Mouse (Mus musculus): ENCODE measurements around the gene Olfr324.

Gene Olfr324

DNA sequence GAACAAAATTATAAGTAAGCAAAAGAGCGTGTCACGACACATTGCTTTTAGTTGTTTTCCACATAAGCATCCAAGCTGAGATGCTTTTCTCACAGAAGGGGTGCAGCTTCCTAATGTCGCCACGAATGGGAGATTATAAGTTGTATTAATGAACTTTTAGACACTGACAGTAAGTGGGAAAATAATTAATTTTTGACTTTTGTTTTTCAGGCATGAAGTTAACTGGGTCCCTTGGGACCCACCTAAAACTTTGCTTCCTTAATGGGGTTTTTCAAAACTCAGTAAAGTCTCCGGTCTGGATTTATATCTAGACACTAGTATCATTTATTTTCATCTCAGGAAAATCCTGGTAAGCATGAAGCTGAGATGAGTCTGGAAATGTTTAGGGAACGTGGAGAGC lies at the start of gene Olfr324:
TSS of gene Olfr324 (plus strand) at position 301 of the 400 bp plus-strand sequence.
- no peak for DNase-seq (ENCODE audit: low read depth, low spot score)

DNA sequence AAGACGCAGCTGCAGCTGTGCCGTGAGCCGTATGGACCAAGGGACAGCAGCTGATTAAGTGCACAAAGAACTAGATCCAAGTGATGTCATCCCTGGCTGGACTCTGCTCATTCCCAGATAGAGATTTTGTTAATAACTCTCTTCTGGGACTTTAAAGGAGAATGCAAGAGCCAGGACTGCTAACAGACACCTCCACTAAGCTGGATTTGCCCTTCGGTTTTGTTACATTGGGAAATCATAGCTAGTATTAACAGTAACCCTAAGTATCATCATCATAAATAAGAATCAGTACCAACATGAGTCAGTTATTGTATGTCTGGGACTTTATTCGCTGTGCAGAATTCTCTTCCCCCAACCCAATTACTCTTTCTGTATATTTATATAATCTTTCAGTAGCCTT lies 48.6 kb upstream of the Olfr324 start, which contains the start of gene Olfr329-ps:
TSS of gene Olfr329-ps (minus strand) at position 101 of the 400 bp plus-strand sequence.
- no peak for DNase-seq (ENCODE audit: low read depth, low spot score)

DNA sequence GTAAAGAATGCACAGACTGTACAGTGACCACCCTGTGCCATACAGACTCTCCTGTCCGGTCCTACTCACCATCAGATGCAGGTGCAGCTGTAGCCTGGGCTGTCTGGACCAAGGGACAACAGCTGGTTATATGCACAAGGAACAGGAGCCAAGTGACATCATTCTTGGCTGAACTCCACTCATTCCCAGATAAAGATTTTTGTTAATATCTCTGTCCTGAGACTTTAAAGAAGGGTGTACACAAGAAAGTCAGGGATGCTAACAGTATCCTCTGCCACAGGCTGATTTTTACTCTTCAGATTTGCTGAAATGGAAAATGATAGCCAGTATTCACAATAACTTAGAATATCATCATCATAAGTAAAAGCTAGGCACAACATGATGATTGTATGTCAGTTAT lies 39.4 kb upstream of the Olfr324 start, which contains the start of gene Olfr328:
TSS of gene Olfr328 (minus strand) at position 101 of the 400 bp plus-strand sequence.
- no peak for DNase-seq (ENCODE audit: low read depth, low spot score)

DNA sequence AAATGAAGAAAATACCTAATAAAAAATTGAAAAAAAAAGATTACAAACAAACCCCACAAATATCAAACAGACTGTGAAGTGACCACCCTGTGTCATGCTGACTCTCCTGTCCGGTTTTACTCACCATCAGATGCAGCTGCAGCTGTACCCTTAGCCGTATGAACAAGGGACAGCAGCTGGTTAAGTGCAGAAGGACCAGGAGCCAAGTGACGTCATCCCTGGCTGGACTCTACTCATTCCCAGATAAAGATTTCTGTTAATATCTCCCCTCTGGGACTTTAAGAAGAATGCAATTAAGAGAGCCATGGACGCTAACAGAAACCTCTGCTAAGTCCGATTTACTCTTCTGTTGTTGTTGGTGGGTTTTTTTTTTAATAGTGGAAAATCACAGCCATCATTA lies 24.5 kb upstream of the Olfr324 start, which contains the start of gene Olfr224:
TSS of gene Olfr224 (minus strand) at position 149 of the 400 bp plus-strand sequence.
- DNase-seq (ENCODE audit: low read depth, low spot score) = no peak

DNA sequence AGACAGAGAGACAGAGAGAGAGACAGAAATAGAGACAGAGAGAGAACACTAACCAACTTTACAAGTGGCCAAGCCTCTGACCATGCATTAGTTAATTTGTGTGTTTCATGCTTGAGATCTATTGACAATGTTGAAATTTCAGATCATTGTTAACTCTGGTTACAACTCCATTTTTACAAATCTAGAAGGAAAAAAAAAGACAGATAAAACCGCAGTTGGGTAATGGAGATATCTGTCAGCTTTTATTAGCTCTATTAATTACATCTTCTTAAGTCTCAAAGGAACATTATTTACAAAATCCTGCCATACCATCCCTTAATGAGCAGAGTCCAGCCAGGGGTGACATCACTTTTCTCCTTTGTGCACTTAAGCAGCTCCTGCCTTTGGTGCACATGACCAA lies 17.5 kb upstream of the Olfr324 start, which contains the start of gene Olfr325:
TSS of gene Olfr325 (plus strand) at position 301 of the 400 bp plus-strand sequence.
- DNase-seq (ENCODE audit: low read depth, low spot score) = no peak

DNA sequence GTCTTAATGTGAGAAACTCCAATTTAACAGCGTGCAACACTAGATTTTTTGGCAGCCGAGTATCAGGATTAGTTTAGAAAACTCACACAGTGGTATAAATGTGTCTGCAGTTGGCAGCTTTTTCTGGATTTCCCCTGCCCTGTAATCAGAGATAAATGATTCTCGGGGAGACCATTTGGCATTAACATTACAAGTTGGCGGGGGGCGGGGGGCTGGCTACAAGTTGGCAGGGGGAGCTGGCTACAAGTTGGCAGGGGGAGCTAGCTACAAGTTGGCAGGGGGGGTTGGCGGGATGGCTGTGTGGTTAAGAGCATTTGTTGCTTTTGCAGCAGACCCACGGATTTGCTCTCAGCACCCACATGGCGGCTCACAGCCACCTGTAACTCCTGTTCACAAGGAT lies 16.3 kb upstream of the Olfr324 start:
- DNase-seq (ENCODE audit: low read depth, low spot score) = no peak

DNA sequence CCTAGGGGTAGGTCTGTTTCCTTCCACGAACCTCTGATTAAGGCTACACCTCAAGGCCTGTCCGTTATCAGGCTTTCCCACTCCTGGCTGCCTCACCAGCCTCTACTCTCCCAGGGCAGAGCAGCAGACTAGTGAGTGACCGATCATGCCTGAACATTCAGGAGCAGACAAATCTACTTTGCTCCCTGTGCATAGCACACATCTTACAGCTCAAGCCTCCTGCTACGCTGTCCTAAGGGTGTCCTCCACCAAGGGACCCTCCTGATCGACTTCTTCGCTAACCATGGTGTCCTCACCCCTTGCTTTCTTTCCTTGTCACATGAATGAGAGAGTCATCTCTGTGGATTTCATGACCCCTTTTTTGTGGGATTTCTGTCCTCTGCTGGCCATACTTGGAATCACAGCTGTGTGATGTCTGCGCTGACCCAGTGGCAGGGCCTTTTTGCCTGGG lies 7.0 kb upstream of the Olfr324 start:
- peak; percentile 19 for DNase-seq (ENCODE audit: low read depth, low spot score)

DNA sequence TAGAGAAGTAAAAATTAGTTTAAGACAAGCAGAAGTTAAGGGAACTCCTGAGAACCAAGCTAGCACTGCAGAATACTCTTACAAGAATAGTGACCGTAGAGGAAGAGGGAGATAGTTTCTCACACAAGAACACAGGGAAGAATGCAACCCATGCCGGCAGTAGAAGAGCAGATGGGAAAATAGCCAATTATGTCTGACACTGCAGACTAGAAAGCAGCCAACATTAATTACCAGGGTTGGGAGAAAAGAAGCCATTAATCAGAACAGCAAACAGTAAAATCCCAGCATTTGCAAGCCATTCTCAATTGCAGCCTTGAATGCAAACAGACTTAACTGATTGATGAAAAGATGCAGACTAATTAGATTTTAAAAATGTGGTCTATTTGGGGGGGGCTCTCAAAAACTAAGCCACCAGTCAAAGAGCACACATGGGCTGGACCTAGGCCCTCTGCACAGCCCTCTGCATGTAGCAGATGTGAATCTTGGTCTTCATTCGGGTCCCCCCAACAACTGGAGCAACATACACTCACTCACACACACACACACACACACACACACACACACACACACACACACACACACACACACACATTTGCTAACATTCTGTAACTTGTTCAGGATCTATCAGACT lies 6.2 kb upstream of the Olfr324 start:
- DNase-seq (ENCODE audit: low read depth, low spot score) = no peak

DNA sequence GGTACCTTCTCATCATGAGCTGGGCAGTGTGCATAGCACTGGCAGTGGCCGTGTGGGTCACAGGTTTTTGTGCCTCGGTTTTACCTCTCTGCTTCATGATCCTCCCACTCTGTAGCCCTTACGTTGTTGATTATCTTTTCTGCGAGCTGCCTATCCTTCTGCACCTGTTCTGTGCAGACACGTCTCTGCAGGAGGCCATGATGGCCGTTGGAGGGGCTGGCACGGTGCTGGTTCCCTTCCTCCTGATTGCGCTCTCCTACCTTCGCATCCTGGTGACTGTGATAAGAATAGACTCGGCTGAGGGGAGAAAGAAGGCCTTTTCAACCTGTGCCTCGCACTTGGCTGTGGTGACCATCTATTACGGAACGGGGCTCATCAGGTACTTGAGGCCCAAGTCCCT lies 2.9 kb downstream of the Olfr324 start:
- DNase-seq (ENCODE audit: low read depth, low spot score) = no peak

DNA sequence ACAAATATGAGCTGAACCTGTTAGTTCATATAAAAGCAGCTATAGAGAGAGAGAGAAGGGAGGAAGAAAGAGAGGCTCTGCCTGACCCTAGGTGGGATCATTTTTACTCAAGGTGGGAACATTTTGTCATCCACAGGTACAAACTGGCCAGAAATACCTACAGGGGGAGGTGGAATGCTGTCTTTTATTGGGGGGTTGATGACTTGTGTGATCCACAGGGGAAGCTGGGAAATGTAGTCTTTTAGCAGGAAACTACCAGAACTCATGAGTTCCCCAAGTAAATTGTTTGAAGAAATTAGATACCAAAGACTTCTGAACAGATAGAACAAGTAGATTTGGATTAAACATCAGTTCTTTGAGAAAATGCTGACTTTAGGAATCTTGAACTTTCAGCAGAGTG lies 7.1 kb downstream of the Olfr324 start:
- DNase-seq (ENCODE audit: low read depth, low spot score) = no peak

DNA sequence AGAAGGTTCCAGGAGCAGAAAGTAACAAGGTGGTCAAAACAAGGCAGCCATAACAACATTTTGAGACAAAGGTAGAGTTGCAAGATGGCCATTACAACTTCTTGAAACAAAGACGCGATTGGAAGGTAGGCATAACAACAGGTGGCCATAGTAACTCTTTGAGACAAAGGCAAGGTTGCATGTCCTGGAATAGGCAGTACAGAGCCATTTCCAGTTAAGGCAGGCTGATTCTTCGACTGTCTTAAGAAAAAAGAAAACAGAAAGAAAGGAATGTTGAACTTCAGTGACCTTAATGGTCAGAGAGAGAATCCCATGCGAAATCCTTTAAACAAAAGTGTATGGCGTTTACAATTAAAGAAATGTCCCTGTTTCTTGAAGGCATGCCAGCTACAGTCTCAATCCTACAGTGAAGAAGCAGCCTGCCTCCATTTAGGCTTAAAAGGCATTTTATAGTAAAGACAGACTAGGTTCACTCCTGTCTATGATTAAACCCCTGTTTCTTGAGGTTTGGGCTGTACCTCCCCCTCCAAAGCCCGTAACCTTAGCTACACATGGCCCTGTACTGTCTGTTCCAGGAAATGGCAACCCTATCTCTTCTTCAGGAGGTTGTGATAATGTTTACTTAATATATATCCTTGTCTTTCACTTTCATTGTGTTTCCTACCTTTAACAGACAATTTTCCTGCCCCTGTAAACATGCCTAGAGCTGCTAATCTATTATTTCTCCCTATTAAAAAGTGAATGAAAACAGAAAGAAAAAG lies 8.1 kb downstream of the Olfr324 start:
- DNase-seq (ENCODE audit: low read depth, low spot score) = no peak

DNA sequence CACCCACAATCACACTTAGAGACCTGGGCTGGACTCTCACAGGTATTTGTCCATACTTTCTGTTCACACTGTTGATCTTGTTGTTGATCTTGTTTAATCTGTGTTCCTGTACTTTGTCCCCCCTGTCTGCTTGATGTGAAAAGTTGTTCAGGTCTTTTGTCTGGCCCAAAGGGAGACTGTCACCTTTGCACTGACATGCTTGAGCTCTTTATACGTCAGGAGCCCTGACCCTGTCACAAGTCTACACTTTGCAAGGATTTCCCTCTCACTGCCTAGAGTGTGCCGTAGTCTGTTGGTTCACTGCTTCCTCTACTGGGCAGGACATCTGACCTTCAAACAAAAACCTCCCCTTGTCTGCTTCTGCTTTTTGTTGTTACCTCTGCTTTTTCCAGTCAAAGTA lies 9.8 kb downstream of the Olfr324 start:
- DNase-seq (ENCODE audit: low read depth, low spot score) = no peak

DNA sequence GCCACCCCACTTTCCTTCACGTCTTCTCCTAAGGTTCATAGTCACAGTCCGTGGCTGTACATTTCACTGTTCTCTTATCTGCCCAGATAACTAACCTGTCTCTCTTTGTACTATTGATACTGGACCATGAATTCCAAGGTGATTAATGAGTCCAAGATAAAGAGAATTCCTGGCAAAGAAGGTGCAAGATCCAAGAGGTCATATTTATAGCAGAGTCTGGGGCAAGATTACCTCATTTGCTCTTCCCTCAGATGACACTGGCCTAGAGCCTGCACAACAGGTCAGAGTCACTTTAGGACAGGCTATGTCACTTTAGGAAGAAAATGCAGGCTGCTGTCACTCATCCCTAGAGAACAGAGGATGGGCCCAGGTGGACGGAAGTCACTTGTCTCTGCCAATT lies 10.3 kb downstream of the Olfr324 start:
- no peak for DNase-seq (ENCODE audit: low read depth, low spot score)

DNA sequence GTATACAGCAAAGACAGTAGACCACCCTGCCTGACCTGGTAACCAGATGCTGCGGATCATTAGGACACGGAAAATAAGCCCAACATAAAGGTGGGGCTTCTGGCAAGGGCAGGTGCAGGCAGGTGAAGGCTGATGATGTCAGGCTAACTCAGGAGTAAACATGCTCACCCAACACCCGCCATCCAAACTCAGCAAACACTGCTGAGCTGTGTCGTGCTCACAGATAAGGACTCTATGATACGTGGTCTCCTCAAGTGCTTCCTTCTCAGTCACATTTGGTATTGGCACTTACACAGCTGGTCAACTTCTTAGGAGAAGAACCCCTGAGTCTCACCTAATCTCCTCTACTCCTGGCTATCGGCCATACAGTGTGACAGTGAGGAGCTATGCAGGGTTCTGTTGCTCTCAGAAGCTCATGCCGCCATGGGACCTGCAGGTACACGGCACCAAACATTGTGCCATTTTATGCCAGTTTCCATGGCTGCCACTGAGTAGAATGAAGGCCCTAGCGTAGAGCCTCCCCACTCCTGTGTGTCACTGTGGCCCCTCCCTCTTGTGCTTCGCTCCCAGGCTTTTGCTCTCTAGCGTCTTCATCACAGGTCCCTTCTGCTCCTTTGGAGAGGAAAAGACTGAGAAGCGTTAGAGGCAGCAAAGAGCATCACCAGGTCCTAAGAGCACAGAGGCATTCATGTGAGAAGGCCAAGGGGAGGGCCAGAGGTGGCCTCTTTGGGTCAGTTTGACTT lies 11.4 kb downstream of the Olfr324 start:
- no peak for DNase-seq (ENCODE audit: low read depth, low spot score)

DNA sequence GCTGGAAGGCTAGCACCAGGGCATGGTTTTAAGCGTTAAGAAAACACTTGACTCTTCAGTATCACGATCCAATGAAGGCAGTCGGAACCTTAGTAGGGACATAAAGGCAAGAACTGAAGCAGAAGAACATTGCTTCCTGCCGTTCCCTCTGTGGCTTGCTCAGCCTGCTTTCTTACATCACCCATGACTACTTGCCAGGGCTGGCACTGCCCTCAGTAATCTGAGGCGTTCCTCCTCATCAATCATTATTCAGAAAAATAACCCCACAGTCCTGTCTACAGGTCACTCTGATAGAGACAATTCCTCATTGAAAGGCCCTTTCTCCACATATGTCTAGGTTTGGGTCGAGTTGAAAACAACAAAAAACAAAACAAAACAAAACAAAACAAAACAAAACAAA lies 12.1 kb downstream of the Olfr324 start:
- DNase-seq (ENCODE audit: low read depth, low spot score) = no peak

DNA sequence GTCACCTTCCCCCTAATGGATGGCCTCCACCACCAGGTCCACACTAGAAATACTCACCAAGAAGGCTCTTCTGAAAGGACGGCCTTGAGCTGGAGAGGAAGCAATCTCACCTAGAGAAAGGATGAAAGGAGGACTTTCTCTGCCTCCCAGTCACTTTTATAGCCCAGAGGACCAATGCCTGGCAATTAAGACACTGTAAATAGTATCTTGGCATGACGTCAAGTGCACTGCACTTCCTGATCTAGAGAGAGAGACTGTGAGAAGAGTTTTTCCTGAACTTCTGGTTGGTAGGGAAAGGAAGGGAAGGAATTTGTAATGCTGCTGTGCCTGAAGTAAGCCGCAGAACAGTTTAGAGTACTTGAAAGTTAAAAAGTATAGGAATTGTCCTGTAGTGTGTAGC lies 18.4 kb downstream of the Olfr324 start:
- DNase-seq (ENCODE audit: low read depth, low spot score) = no peak

DNA sequence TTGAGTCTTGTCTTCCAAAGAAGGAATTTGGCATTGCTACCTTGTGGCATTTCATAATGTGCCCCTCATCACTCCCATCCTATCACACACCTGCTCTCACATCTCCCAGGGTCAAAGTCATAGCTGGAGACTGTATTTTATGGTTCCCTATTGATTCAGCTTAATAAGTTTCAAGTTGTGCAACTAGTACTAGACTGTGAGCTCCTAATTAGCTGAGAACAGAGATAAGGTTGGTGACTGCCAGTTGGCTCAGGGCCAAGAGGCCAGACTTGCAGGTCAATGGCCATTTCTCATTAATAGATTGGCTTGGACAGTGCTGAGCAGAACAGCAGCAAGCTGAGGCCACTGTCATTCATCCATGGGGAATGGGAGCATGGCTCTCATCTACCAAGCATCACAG lies 19.6 kb downstream of the Olfr324 start:
- no peak for DNase-seq (ENCODE audit: low read depth, low spot score)

DNA sequence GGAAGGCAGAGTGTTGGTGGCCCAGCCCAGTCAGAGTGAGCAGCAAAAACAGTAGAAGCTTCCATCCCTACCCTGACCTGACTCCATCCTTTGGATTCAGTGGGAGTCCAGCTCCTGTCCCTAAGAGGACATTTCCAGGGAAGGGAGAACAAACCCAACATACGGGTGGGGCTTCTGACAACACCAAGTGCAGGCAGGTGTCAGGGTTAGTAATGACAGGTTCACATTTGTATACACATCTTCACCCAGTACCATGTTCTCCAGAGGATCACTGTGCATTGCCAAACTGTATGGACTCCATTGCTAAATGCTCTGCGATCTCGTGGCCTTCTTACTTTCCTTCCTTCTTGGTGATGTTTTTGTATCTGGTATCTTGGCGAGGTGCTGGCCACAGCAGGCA lies 21.1 kb downstream of the Olfr324 start, which contains the start of gene 2210407C18Rik:
TSS of gene 2210407C18Rik (minus strand) at position 101 of the 400 bp plus-strand sequence.
- no peak for DNase-seq (ENCODE audit: low read depth, low spot score)

DNA sequence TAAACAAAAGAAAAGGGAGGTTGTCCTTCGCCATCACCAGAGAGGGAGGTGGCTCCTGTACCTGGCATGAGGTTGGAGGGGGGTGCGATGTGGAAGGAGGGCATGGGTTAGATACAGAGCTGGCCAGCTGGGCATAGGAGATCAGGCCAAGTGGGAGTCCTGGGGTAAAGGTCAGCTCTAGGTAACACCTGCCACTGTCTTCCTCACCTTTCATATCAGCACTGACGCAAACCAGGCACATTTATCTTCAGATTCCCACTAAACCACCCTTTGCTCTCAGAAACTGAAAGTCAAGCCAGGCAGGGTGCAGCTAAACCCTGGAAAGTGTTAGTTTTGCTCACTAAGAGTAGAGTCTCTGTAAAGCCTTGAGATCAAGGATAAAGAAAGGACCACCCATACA lies 23.5 kb downstream of the Olfr324 start:
- DNase-seq (ENCODE audit: low read depth, low spot score) = no peak

DNA sequence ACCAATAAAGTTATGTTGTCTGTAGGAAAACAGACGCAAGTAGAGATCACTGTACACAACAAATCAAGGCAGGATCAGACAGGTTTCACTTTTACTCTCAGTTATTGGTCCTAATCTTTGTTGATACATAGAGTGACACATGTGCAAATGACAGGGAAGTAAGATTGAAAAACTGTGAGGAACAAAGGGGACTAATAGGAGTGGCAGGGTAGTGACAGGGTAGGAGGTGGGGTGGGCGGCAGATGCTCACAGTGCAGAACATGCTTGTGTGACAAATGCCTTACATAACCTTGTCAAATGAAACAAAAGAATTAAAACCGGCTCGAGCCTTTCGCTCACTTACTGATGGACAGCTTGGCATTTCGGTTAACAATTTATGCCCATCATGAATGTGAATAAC lies 23.9 kb downstream of the Olfr324 start:
- no peak for DNase-seq (ENCODE audit: low read depth, low spot score)

DNA sequence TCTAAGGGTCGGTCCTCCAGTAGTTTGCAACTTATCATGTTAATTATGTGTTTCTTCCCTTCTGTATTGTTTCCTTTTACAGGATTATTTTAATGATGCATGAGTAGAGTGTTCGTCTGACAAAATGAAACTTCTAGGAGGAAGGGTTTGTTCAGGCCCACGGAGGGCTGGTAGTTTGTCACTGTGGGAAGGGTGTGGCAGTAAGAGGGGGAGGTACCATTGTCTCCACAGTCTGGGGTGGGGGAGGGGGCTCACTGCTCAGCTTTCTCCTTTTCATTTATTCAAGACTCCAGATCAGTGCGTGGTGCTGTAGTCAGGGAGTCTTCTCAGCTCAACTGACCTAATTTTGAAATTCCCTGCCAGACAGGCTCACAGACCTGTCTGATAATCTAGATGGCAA lies 31.2 kb downstream of the Olfr324 start:
- DNase-seq (ENCODE audit: low read depth, low spot score) = no peak

DNA sequence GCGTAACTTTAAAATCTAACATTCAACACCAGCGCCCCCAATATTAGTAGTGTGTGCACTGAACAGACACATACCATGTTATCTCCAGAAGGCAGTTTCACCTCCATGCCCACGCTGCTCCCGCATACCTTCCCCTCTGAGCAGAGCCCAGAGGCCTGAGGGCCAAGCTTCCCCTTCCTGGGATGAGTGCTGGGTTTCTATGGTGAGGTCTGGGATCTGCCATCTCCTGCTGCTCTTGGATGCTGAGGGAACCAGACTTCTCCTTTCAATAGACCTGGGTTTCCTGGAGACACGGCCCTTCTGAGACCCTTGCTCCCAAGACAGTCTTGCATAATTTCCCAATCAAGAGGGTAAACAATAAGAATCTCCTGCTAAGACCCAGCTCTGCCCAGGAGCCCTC lies 35.5 kb downstream of the Olfr324 start, which contains the start of gene Olfr323:
TSS of gene Olfr323 (minus strand) at position 101 of the 400 bp plus-strand sequence.
- DNase-seq (ENCODE audit: low read depth, low spot score) = no peak

Measured in retina, postnatal 7 days (tissue).